20 mouse cellular contexts compared by ENCODE assay signal in the genomic region with DNA sequence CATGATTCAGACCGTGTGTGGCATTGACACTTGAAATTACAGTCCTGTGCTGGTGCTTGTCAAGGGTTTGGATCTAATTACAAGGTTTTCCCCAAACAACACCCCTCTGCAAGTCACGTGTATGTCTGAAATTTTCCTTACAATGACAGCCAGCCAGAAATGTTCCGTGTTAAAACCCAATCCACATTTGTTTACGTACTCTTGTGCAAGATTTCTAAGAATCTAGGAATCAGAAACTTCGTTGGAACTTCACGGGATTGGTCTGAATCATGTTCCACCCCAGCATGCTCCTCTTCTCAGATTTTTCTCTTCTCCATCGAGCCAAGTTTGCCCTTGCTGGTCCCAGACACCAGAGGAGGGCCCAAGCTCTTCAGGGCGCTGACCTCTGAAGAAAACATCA. TPM values are rescaled to one million over a fixed set of nuclear protein-coding genes. Genes with fewer than 3 reads are reported as not detected.
DNase-seq lines count a peak whose midpoint lies in the region; ATAC-seq and TF ChIP-seq lines count a peak whose summit lies in the region.
"Had no signal": no experiment of that assay in that cellular context is flagged by ENCODE, and none has a peak within 500 bp of the region (broad histone marks: within the 10 kb centered on the region; RNA-seq: fewer than 3 reads in every experiment).

No protein-coding gene starts in this region.

- no peaks in the 10 kb centered on the region for H3K79me2 ChIP-seq in heart, adult 2 months (replicated peaks; ENCODE audit: control insufficient read depth, insufficient read depth, low read length)

- no peak overlapping the region for H3K27ac ChIP-seq in heart, adult 2 months
- H3K27ac ChIP-seq in lung, postnatal 0 days (ENCODE audit: low read length), result 0 out of 2 replicates have a peak overlapping the region, but pooled peaks have one; percentile 39
- H3K27ac ChIP-seq: forebrain, embryonic 15.5 days; gastrocnemius, adult 2 months; layer of hippocampus, adult 2 months; left cerebral cortex, adult 2 months; limb, embryonic 12.5 days; midbrain, embryonic 13.5 days had no signal

- no peaks in the 10 kb centered on the region for H3K27me3 ChIP-seq in heart, adult 2 months (ENCODE audit: control insufficient read depth, insufficient read depth, low read length)
- no peaks in the 10 kb centered on the region for H3K27me3 ChIP-seq in lung, postnatal 0 days (replicated peaks; ENCODE audit: insufficient read depth, low read length)
- H3K27me3 ChIP-seq: forebrain, embryonic 15.5 days; limb, embryonic 12.5 days; midbrain, embryonic 13.5 days had no signal

- H3K9me3 ChIP-seq in lung, postnatal 0 days (ENCODE audit: low read length), result no peaks in the 10 kb centered on the region
- H3K9me3 ChIP-seq: forebrain, embryonic 15.5 days; limb, embryonic 12.5 days; midbrain, embryonic 13.5 days had no signal

- no peak overlapping the region for H3K9ac ChIP-seq in heart, adult 2 months (ENCODE audit: low read depth, low read length)
- no peak overlapping the region for H3K9ac ChIP-seq in lung, postnatal 0 days (replicated peaks; ENCODE audit: low read depth)
- H3K9ac ChIP-seq: forebrain, embryonic 15.5 days; limb, embryonic 12.5 days; midbrain, embryonic 13.5 days had no signal

- no peak for TF ChIP-seq EP300 in heart, adult 2 months (IDR thresholded peaks at IDR 0.05; ENCODE audit: insufficient read depth, low read depth, low read length)
- peak; percentile 94 for TF ChIP-seq EP300 in lung, postnatal 0 days (IDR thresholded peaks at IDR 0.05)

- H3K36me3 ChIP-seq in heart, adult 2 months (ENCODE audit: control insufficient read depth, insufficient read depth, low read length), result no peaks in the 10 kb centered on the region
- no peaks in the 10 kb centered on the region for H3K36me3 ChIP-seq in lung, postnatal 0 days (ENCODE audit: insufficient read depth, low read length)
- H3K36me3 ChIP-seq: forebrain, embryonic 15.5 days; G1E; limb, embryonic 12.5 days; midbrain, embryonic 13.5 days had no signal

- H3K4me2 ChIP-seq in lung, postnatal 0 days (replicated peaks; ENCODE audit: low read depth, low read length), result no peak overlapping the region
- H3K4me2 ChIP-seq: forebrain, embryonic 15.5 days; heart, embryonic 11.5 days; limb, embryonic 12.5 days; midbrain, embryonic 13.5 days had no signal

- WGBS in heart, adult 2 months, result 69% methylated on average over 8 of the region's 8 CpGs
- 43% methylated on average over 8 of the region's 8 CpGs for WGBS in lung, postnatal 0 days

- no peak overlapping the region for H3K4me3 ChIP-seq in heart, adult 2 months
- H3K4me3 ChIP-seq in lung, postnatal 0 days (ENCODE audit: low read depth, low read length), result no peak overlapping the region
- H3K4me3 ChIP-seq: forebrain, embryonic 15.5 days; gastrocnemius, adult 2 months; layer of hippocampus, adult 2 months; left cerebral cortex, adult 2 months; limb, embryonic 12.5 days; midbrain, embryonic 13.5 days had no signal

- TF ChIP-seq CTCF in heart, adult 2 months (IDR thresholded peaks at IDR 0.05), result no peak
- no peak for TF ChIP-seq CTCF in lung, postnatal 0 days (IDR thresholded peaks at IDR 0.05)
- no peak for TF ChIP-seq CTCF in brain, embryonic 14.5 days (IDR thresholded peaks at IDR 0.05; ENCODE audit: borderline replicate concordance, extremely low read depth, insufficient read depth, insufficient read length)

- peak; percentile 4 to 5 for DNase-seq in heart, adult 9 months (ENCODE audit: low spot score in 2 of 2)
- DNase-seq in heart, adult 2 months, result no peak
- DNase-seq in lung, postnatal 0 days (ENCODE audit: low spot score), result peak; percentile 91
- no peak for DNase-seq in lung, postnatal 4 days
- peak; percentile 3 for DNase-seq in brain, embryonic 14.5 days (ENCODE audit: low read depth)
- peak; percentile 10 for DNase-seq in skeletal muscle tissue, adult 2 months (ENCODE audit: low read depth, low spot score)
- no peak for DNase-seq in yolk sac, embryonic 10.5 days (ENCODE audit: low spot score)
- DNase-seq: cerebellum, adult 2 months; gastrocnemius, adult 2 months; heart, postnatal 36 days; kidney, adult 11 months; right cerebral cortex, postnatal 25 days had no signal

- H3K4me1 ChIP-seq in heart, adult 2 months (ENCODE audit: control insufficient read depth, insufficient read depth, low read length), result no peaks in the 10 kb centered on the region
- H3K4me1 ChIP-seq in lung, postnatal 0 days (ENCODE audit: insufficient read depth, low read depth, low read length), result no peaks in the 10 kb centered on the region
- H3K4me1 ChIP-seq: forebrain, embryonic 15.5 days; limb, embryonic 12.5 days; midbrain, embryonic 13.5 days had no signal

- intact Hi-C loops in heart, adult 2 months (cut with DNase I), result no loop called here

- no peak for TF ChIP-seq POLR2A in heart, adult 2 months (IDR thresholded peaks at IDR 0.05; ENCODE audit: insufficient read depth, low read depth, low read length)
- no peak for TF ChIP-seq POLR2A in brain, embryonic 14.5 days (IDR thresholded peaks at IDR 0.05; ENCODE audit: borderline replicate concordance, extremely low read depth, insufficient read depth, insufficient read length, poor library complexity, severe bottlenecking)

- peak; percentile 87 for ATAC-seq in lung, postnatal 0 days
- ATAC-seq: forebrain, embryonic 15.5 days; hindbrain, embryonic 16.5 days; midbrain, embryonic 13.5 days had no signal

RNA-seq across cellular contexts. Expression of gene Dapk1, which starts 27.8 kb away (rescaled TPM):
- 10 to 100 TPM; 26.3 to 27.1 TPM for total RNA-seq in heart, adult 2 months (2021)
- polyA plus RNA-seq in heart, adult 2 months (2012; rRNA removed), result 26.0 and 35.2 TPM in 2 replicates
- polyA plus RNA-seq in lung, postnatal 0 days (2015; fragmentation: Nextera tagmentation; extraction: Ambion mirVana), result 44.0 and 48.7 TPM in 2 replicates
- polyA plus RNA-seq in brain, embryonic 14.5 days (2012; rRNA removed), result 107 and 112 TPM in 2 replicates
- polyA plus RNA-seq: G1E had no signal

Comparison
In these comparisons a context has a peak if more than half of its experiments do, and no peak if none do; other contexts are left out.
1. DNase-seq: peak in heart, adult 9 months (2 of 2), lung, postnatal 0 days (single experiment), brain, embryonic 14.5 days (single experiment) and skeletal muscle tissue, adult 2 months (single experiment); none in heart, adult 2 months (0 of 2), lung, postnatal 4 days (0 of 2) and yolk sac, embryonic 10.5 days (single experiment).